Mouse (Mus musculus): ENCODE data around the gene Osbpl2. TPM values are rescaled to one million over a fixed set of nuclear protein-coding genes. Genes with fewer than 3 reads are reported as not detected.

Osbpl2 gene
- total and polyA plus RNA-seq, 3 experiments = 13.3 to 25.5 TPM; not detected in 1

GRCm38 (mm10) chr2:180146091-180146490, 27.0 kb downstream of the Osbpl2 start:
- Histone ChIP-seq H3K27ac (ENCODE audit: control insufficient read depth, low read depth, low read length) (no peak overlapping the region), H3K4me1 (ENCODE audit: control insufficient read depth in 1 of 2, insufficient read depth in 2 of 2, low read length in 2 of 2) (peaks cover 0 to 4% of the 10 kb centered on the region in 2 experiments; a peak in 1 of 4 replicates), H3K9me3 (replicated peaks; ENCODE audit: insufficient read depth, low read length) (no peaks in the 10 kb centered on the region), H3K27me3 (ENCODE audit: control insufficient read depth in 1 of 2, insufficient read depth in 2 of 2, low read length in 2 of 2) (no peaks in the 10 kb centered on the region), H3K9ac (ENCODE audit: control insufficient read depth, low read depth, low read length, poor library complexity, severe bottlenecking) (no peak overlapping the region), H3K4me3 (ENCODE audit: control insufficient read depth in 1 of 2, insufficient read depth in 1 of 2, low read depth in 2 of 2, low read length in 2 of 2) (no peak overlapping the region), H3K79me2 (ENCODE audit: control insufficient read depth, insufficient read depth, low read length, poor library complexity) (no peaks in the 10 kb centered on the region), H3K36me3 (ENCODE audit: control insufficient read depth in 1 of 2, insufficient read depth in 2 of 2, low read length in 2 of 2) (peaks cover 4 to 41% of the 10 kb centered on the region in 2 experiments; a peak in 3 of 4 replicates)
- DNase-seq (ENCODE audit: low read depth, low spot score) = no peak
- no peak for TF ChIP-seq TAL1 (IDR thresholded peaks at IDR 0.05; ENCODE audit: low read length)
- no peak for TF ChIP-seq POLR2A (IDR thresholded peaks at IDR 0.05; ENCODE audit: control insufficient read depth in 1 of 2, insufficient read depth in 1 of 2, low read depth in 1 of 2, low read length in 2 of 2, poor library complexity in 1 of 2)
- TF ChIP-seq EP300 (IDR thresholded peaks at IDR 0.05; ENCODE audit: low read depth in 1 of 2, low read length in 2 of 2) = no peak
- TF ChIP-seq ZKSCAN1 (IDR thresholded peaks at IDR 0.05; ENCODE audit: low read depth, low read length) = no peak
- TF ChIP-seq ZNF384 (IDR thresholded peaks at IDR 0.05; ENCODE audit: low read depth, low read length) = no peak

GRCm38 (mm10) chr2:180147379-180147778, 28.3 kb downstream of the Osbpl2 start:
- TF ChIP-seq RAD21 (IDR thresholded peaks at IDR 0.05; ENCODE audit: low read depth, low read length) = no peak
- no peak for TF ChIP-seq NRF1 (IDR thresholded peaks at IDR 0.05; ENCODE audit: insufficient read depth, low read depth, low read length, poor library complexity, severe bottlenecking)
- no peak for TF ChIP-seq SIN3A (IDR thresholded peaks at IDR 0.05; ENCODE audit: low read length)
- no peak for TF ChIP-seq MXI1 (IDR thresholded peaks at IDR 0.05; ENCODE audit: low read depth, low read length)
- TF ChIP-seq MAFK (IDR thresholded peaks at IDR 0.05; ENCODE audit: borderline replicate concordance, low read depth, low read length) = no peak
- H3K4me3 ChIP-seq (ENCODE audit: control insufficient read depth in 1 of 2, insufficient read depth in 1 of 2, low read depth in 2 of 2, low read length in 2 of 2) = no peak overlapping the region
- H3K36me3 ChIP-seq (ENCODE audit: control insufficient read depth in 1 of 2, insufficient read depth in 2 of 2, low read length in 2 of 2) = peaks cover 4 to 42% of the 10 kb centered on the region in 2 experiments; a peak in 3 of 4 replicates

GRCm38 (mm10) chr2:180148551-180148950, 29.4 kb downstream of the Osbpl2 start:
- no peaks in the 10 kb centered on the region for H3K9me3 ChIP-seq (replicated peaks; ENCODE audit: insufficient read depth, low read length)
- no peak for DNase-seq (ENCODE audit: low read depth, low spot score)
- H3K9ac ChIP-seq (ENCODE audit: control insufficient read depth, low read depth, low read length, poor library complexity, severe bottlenecking) = no peak overlapping the region
- no peak overlapping the region for H3K27ac ChIP-seq (ENCODE audit: control insufficient read depth, low read depth, low read length)
- H3K27me3 ChIP-seq (ENCODE audit: control insufficient read depth in 1 of 2, insufficient read depth in 2 of 2, low read length in 2 of 2) = no peaks in the 10 kb centered on the region
- no peak overlapping the region for H3K4me3 ChIP-seq (ENCODE audit: control insufficient read depth in 1 of 2, insufficient read depth in 1 of 2, low read depth in 2 of 2, low read length in 2 of 2)
- peaks cover 4 to 45% of the 10 kb centered on the region in 2 experiments; a peak in 3 of 4 replicates for H3K36me3 ChIP-seq (ENCODE audit: control insufficient read depth in 1 of 2, insufficient read depth in 2 of 2, low read length in 2 of 2)
- H3K79me2 ChIP-seq (ENCODE audit: control insufficient read depth, insufficient read depth, low read length, poor library complexity) = no peaks in the 10 kb centered on the region
- TF ChIP-seq USF1 (IDR thresholded peaks at IDR 0.05; ENCODE audit: low read depth, low read length) (no peak), ZC3H11A (IDR thresholded peaks at IDR 0.05; ENCODE audit: low read depth, low read length) (no peak), ETS1 (IDR thresholded peaks at IDR 0.05; ENCODE audit: low read depth, low read length) (no peak), KAT2A (conservative IDR thresholded peaks at IDR 0.05; ENCODE audit: low read depth, low read length) (no peak), NRF1 (IDR thresholded peaks at IDR 0.05; ENCODE audit: insufficient read depth, low read depth, low read length, poor library complexity, severe bottlenecking) (no peak), ZKSCAN1 (IDR thresholded peaks at IDR 0.05; ENCODE audit: low read depth, low read length) (no peak), ELF1 (IDR thresholded peaks at IDR 0.05; ENCODE audit: low read depth, low read length) (no peak), SIN3A (IDR thresholded peaks at IDR 0.05; ENCODE audit: low read length) (no peak), BHLHE40 (IDR thresholded peaks at IDR 0.05; ENCODE audit: borderline replicate concordance, low read depth, low read length) (no peak), MXI1 (IDR thresholded peaks at IDR 0.05; ENCODE audit: low read depth, low read length) (no peak), MAFK (IDR thresholded peaks at IDR 0.05; ENCODE audit: borderline replicate concordance, low read depth, low read length) (no peak), MYC (IDR thresholded peaks at IDR 0.05; ENCODE audit: low read depth, low read length) (no peak), SMC3 (IDR thresholded peaks at IDR 0.05; ENCODE audit: low read depth, low read length) (no peak), TAL1 (IDR thresholded peaks at IDR 0.05; ENCODE audit: low read length) (no peak), GATA1 (IDR thresholded peaks at IDR 0.05; ENCODE audit: low read depth, low read length) (no peak), GABPA (IDR thresholded peaks at IDR 0.05; ENCODE audit: low read depth, low read length) (no peak), UBTF (IDR thresholded peaks at IDR 0.05; ENCODE audit: borderline replicate concordance, insufficient read depth, low read depth, low read length) (no peak), MEF2A (IDR thresholded peaks at IDR 0.05; ENCODE audit: extremely low read depth, insufficient replicate concordance, low read depth, low read length, poor library complexity, severe bottlenecking) (no peak)
- peaks cover 0 to 4% of the 10 kb centered on the region in 2 experiments; a peak in 1 of 4 replicates for H3K4me1 ChIP-seq (ENCODE audit: control insufficient read depth in 1 of 2, insufficient read depth in 2 of 2, low read length in 2 of 2)

More at GRCm38 (mm10) chr2:180147379-180147778, 28.3 kb downstream of the Osbpl2 start:
- peaks cover 0 to 4% of the 10 kb centered on the region in 2 experiments; a peak in 1 of 4 replicates for H3K4me1 ChIP-seq (ENCODE audit: control insufficient read depth in 1 of 2, insufficient read depth in 2 of 2, low read length in 2 of 2)
- H3K79me2 ChIP-seq (ENCODE audit: control insufficient read depth, insufficient read depth, low read length, poor library complexity) = no peaks in the 10 kb centered on the region
- DNase-seq (ENCODE audit: low read depth, low spot score) = no peak
- no peak overlapping the region for H3K27ac ChIP-seq (ENCODE audit: control insufficient read depth, low read depth, low read length)
- no peaks in the 10 kb centered on the region for H3K27me3 ChIP-seq (ENCODE audit: control insufficient read depth in 1 of 2, insufficient read depth in 2 of 2, low read length in 2 of 2)
- no peak overlapping the region for H3K9ac ChIP-seq (ENCODE audit: control insufficient read depth, low read depth, low read length, poor library complexity, severe bottlenecking)
- no peaks in the 10 kb centered on the region for H3K9me3 ChIP-seq (replicated peaks; ENCODE audit: insufficient read depth, low read length)

All from MEL (cell line).